Comparison of ENCODE assay signal across 21 mouse cellular contexts in the genomic region with DNA sequence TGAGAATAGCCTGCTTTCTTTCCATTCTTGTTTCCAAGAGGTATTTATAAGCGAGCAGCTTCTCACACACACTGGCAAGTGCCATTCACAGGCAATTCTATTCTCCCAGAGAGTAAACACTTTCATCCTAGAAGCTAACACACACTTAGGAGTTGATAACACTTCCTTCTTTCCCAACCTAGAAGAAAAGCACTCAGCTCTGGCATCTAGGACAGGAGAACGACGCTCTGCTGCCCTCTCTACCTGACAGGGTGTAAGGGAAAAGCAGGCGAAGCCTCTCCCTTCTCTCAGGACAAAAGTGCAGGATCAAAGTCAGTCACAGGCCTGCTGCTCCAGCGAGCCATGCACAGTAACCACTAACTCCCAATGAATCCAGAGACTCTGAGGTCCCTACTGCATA. TPM values are rescaled to one million over a fixed set of nuclear protein-coding genes. Genes with fewer than 3 reads are reported as not detected.
DNase-seq lines count a peak whose midpoint lies in the region; ATAC-seq and TF ChIP-seq lines count a peak whose summit lies in the region.
"Had no signal": no experiment of that assay in that cellular context is flagged by ENCODE, and none has a peak within 500 bp of the region (broad histone marks: within the 10 kb centered on the region; RNA-seq: fewer than 3 reads in every experiment).

No protein-coding gene starts in this region.

- no peak for TF ChIP-seq CTCF in lung, adult 2 months (IDR thresholded peaks at IDR 0.05; ENCODE audit: insufficient read depth, low read length)
- TF ChIP-seq CTCF in cerebellum, adult 2 months (IDR thresholded peaks at IDR 0.05; ENCODE audit: borderline replicate concordance, insufficient read depth, low read depth, low read length), result no peak

- no peaks in the 10 kb centered on the region for H3K27me3 ChIP-seq in heart, embryonic 12.5 days (replicated peaks)
- H3K27me3 ChIP-seq in cerebellum, adult 2 months (ENCODE audit: control insufficient read depth, insufficient read depth, low read length), result no peaks in the 10 kb centered on the region
- H3K27me3 ChIP-seq: embryonic facial prominence, embryonic 15.5 days; heart, embryonic 13.5 days; hindbrain, embryonic 13.5 days; intestine, embryonic 15.5 days had no signal

- H3K9me3 ChIP-seq in heart, embryonic 12.5 days (replicated peaks), result no peaks in the 10 kb centered on the region
- H3K9me3 ChIP-seq: embryonic facial prominence, embryonic 15.5 days; forebrain, embryonic 10.5 days; heart, embryonic 13.5 days; hindbrain, embryonic 13.5 days; intestine, embryonic 15.5 days had no signal

- DNase-seq in heart, adult 11 months, result no peak
- peak; percentile 14 for DNase-seq in lung, adult 2 months
- no peak for DNase-seq in lung, postnatal 4 days
- DNase-seq in lung, postnatal 10 days, result peak; percentile 7
- no peak for DNase-seq in cerebellum, adult 2 months
- DNase-seq in thymus, postnatal 25 days, result no peak
- DNase-seq: adrenal gland, adult 2 months; adrenal gland, postnatal 36 days; cerebellum, adult 8-10 months; embryo, embryonic 11 days; gastrocnemius, postnatal 14 days; heart, postnatal 10 days; heart, postnatal 4 days had no signal

- no peak for TF ChIP-seq POLR2A in lung, adult 2 months (IDR thresholded peaks at IDR 0.05; ENCODE audit: borderline replicate concordance, extremely low read depth, low read depth, low read length)
- TF ChIP-seq POLR2A in cerebellum, adult 2 months (IDR thresholded peaks at IDR 0.05; ENCODE audit: borderline replicate concordance, insufficient read depth, low read length), result no peak

- 0 out of 2 replicates have a peak overlapping the region, but pooled peaks have one; percentile 38 for H3K27ac ChIP-seq in heart, embryonic 12.5 days (ENCODE audit: poor library complexity, severe bottlenecking)
- H3K27ac ChIP-seq in cerebellum, adult 2 months (ENCODE audit: insufficient read depth, low read length), result no peak overlapping the region
- H3K27ac ChIP-seq: embryonic facial prominence, embryonic 15.5 days; forebrain, embryonic 10.5 days; heart, embryonic 13.5 days; hindbrain, embryonic 13.5 days; intestine, embryonic 15.5 days had no signal

- 33% methylated on average over 5 of the region's 5 CpGs for WGBS in heart, embryonic 12.5 days
- 50% methylated on average over 5 of the region's 5 CpGs for WGBS in lung, adult 2 months
- 68% methylated on average over 5 of the region's 5 CpGs for WGBS in cerebellum, adult 2 months

- ATAC-seq in heart, embryonic 12.5 days (ENCODE audit: insufficient number of reproducible peaks, low FRiP score), result no peak
- ATAC-seq: forebrain, embryonic 14.5 days; intestine, embryonic 15.5 days had no signal

- H3K4me3 ChIP-seq in heart, embryonic 12.5 days, result no peak overlapping the region
- no peak overlapping the region for H3K4me3 ChIP-seq in lung, adult 2 months (replicated peaks; ENCODE audit: extremely low read depth, low read depth, low read length)
- no peak overlapping the region for H3K4me3 ChIP-seq in cerebellum, adult 2 months (replicated peaks; ENCODE audit: insufficient read depth, low read depth, low read length)
- H3K4me3 ChIP-seq: embryonic facial prominence, embryonic 15.5 days; erythroblast, embryonic 14.5 days; forebrain, embryonic 10.5 days; heart, embryonic 13.5 days; hindbrain, embryonic 13.5 days; intestine, embryonic 15.5 days had no signal

- H3K4me2 ChIP-seq in heart, embryonic 12.5 days, result no peak overlapping the region
- H3K4me2 ChIP-seq: embryonic facial prominence, embryonic 15.5 days; heart, embryonic 13.5 days; hindbrain, embryonic 13.5 days; intestine, embryonic 15.5 days had no signal

- peaks cover 5% of the 10 kb centered on the region; the same call in 1 of the 2 replicates for H3K36me3 ChIP-seq in heart, embryonic 12.5 days

- peaks cover 8% of the 10 kb centered on the region; the same call in 1 of the 2 replicates for H3K4me1 ChIP-seq in heart, embryonic 12.5 days (replicated peaks)
- H3K4me1 ChIP-seq in lung, adult 2 months (ENCODE audit: control insufficient read depth, insufficient read depth, low read length), result no peaks in the 10 kb centered on the region; the same call in 1 of the 2 replicates
- no peaks in the 10 kb centered on the region for H3K4me1 ChIP-seq in cerebellum, adult 2 months (ENCODE audit: control insufficient read depth, insufficient read depth, low read length)
- H3K4me1 ChIP-seq: embryonic facial prominence, embryonic 15.5 days; forebrain, embryonic 10.5 days; hindbrain, embryonic 13.5 days; intestine, embryonic 15.5 days had no signal

- no peak overlapping the region for H3K9ac ChIP-seq in heart, embryonic 12.5 days
- H3K9ac ChIP-seq: embryonic facial prominence, embryonic 15.5 days; heart, embryonic 13.5 days; hindbrain, embryonic 13.5 days; intestine, embryonic 15.5 days had no signal

RNA-seq across cellular contexts. Expression of a gene that starts 30.3 kb away (rescaled TPM):
- 16.6 and 17.7 TPM in 2 replicates for polyA plus RNA-seq in heart, embryonic 12.5 days (2016; fragmentation: Nextera tagmentation; extraction: Ambion mirVana)
- 2.9 and 4.3 TPM in 2 replicates for polyA plus RNA-seq in lung, adult 2 months (2012; rRNA removed)
- 16.3 and 17.4 TPM in 2 replicates for polyA plus RNA-seq in cerebellum, adult 2 months (2012; rRNA removed)
- polyA plus RNA-seq: erythroblast, embryonic 14.5 days had no signal

RNA-seq across cellular contexts. Expression of a gene that starts 55.5 kb away (rescaled TPM):
- polyA plus RNA-seq in heart, embryonic 12.5 days (2016; fragmentation: Nextera tagmentation; extraction: Ambion mirVana), result 0.10 TPM in 1 of 2 replicates, not detected in the other
- not detected in 2 replicates for polyA plus RNA-seq in lung, adult 2 months (2012; rRNA removed)
- polyA plus RNA-seq in cerebellum, adult 2 months (2012; rRNA removed), result not detected in 2 replicates
- polyA plus RNA-seq: adrenal gland, adult 2 months; erythroblast, embryonic 14.5 days; forebrain, embryonic 10.5 days; hindbrain, embryonic 13.5 days had no signal

Comparison
In these comparisons a context has a peak if more than half of its experiments do, and no peak if none do; other contexts are left out.
1. DNase-seq: peak in lung, adult 2 months (single experiment) and lung, postnatal 10 days (single experiment); none in heart, adult 11 months (single experiment), lung, postnatal 4 days (0 of 2), cerebellum, adult 2 months (0 of 2) and thymus, postnatal 25 days (single experiment).